Mouse (Mus musculus): Measurements from ENCODE around the gene Pip4k2a. TPM values are rescaled to one million over a fixed set of nuclear protein-coding genes. Genes with fewer than 3 reads are reported as not detected.

Gene Pip4k2a
- polyA plus RNA-seq, 1 experiment from 2014 or later = 11.8 TPM

GRCm38 (mm10) chr2:18943930-18944329 is 54.0 kb downstream of the Pip4k2a start:
- ATAC-seq (ENCODE audit: low FRiP score, low TSS enrichment) = no peak
- DNase-seq = no peak
- Histone ChIP-seq H3K9ac (replicated peaks; ENCODE audit: low read length) (no peak overlapping the region), H3K4me3 (replicated peaks; ENCODE audit: low read depth, low read length) (no peak overlapping the region), H3K4me2 (ENCODE audit: low read length) (no peak overlapping the region), H3K9me3 (ENCODE audit: control insufficient read depth, low read length) (no peaks in the 10 kb centered on the region), H3K36me3 (ENCODE audit: control insufficient read depth, insufficient read depth, low read length) (no peaks in the 10 kb centered on the region), H3K27me3 (ENCODE audit: control insufficient read depth, insufficient read depth, low read length) (no peaks in the 10 kb centered on the region), H3K4me1 (ENCODE audit: control insufficient read depth, insufficient read depth, low read length) (peaks cover 13% of the 10 kb centered on the region), H3K27ac (replicated peaks; ENCODE audit: low read depth, low read length) (no peak overlapping the region)
- WGBS = 87% methylated on average over 2 of the region's 2 CpGs

- Histone ChIP-seq H3K36me3 (ENCODE audit: control insufficient read depth, insufficient read depth, low read length) (no peaks in the 10 kb centered on the region), H3K27me3 (ENCODE audit: control insufficient read depth, insufficient read depth, low read length) (no peaks in the 10 kb centered on the region), H3K9ac (replicated peaks; ENCODE audit: low read length) (no peak overlapping the region), H3K4me2 (ENCODE audit: low read length) (no peak overlapping the region), H3K4me3 (replicated peaks; ENCODE audit: low read depth, low read length) (no peak overlapping the region), H3K9me3 (ENCODE audit: control insufficient read depth, low read length) (no peaks in the 10 kb centered on the region), H3K4me1 (ENCODE audit: control insufficient read depth, insufficient read depth, low read length) (peaks cover 17% of the 10 kb centered on the region), H3K27ac (replicated peaks; ENCODE audit: low read depth, low read length) (no peak overlapping the region)
- no peak for DNase-seq
- WGBS = 83% methylated on average over 4 of the region's 4 CpGs
- ATAC-seq (ENCODE audit: low FRiP score, low TSS enrichment) = no peak
Observed at GRCm38 (mm10) chr2:18943366-18943765, 54.6 kb downstream of the Pip4k2a start.

GRCm38 (mm10) chr2:18940693-18941270 is 57.1 kb downstream of the Pip4k2a start:
- DNase-seq (no peak), ATAC-seq (ENCODE audit: low FRiP score, low TSS enrichment) (no peak)
- no peaks in the 10 kb centered on the region for H3K9me3 ChIP-seq (ENCODE audit: control insufficient read depth, low read length)
- WGBS = 84% methylated on average over 12 of the region's 12 CpGs
- H3K27me3 ChIP-seq (ENCODE audit: control insufficient read depth, insufficient read depth, low read length) = no peaks in the 10 kb centered on the region
- H3K4me3 ChIP-seq (replicated peaks; ENCODE audit: low read depth, low read length) = no peak overlapping the region
- H3K4me1 ChIP-seq (ENCODE audit: control insufficient read depth, insufficient read depth, low read length) = peaks cover 21% of the 10 kb centered on the region
- no peaks in the 10 kb centered on the region for H3K36me3 ChIP-seq (ENCODE audit: control insufficient read depth, insufficient read depth, low read length)
- H3K4me2 ChIP-seq (ENCODE audit: low read length) = no peak overlapping the region
- no peak overlapping the region for H3K27ac ChIP-seq (replicated peaks; ENCODE audit: low read depth, low read length)
- H3K9ac ChIP-seq (replicated peaks; ENCODE audit: low read length) = no peak overlapping the region

GRCm38 (mm10) chr2:18938923-18939329 is 59.0 kb downstream of the Pip4k2a start:
- Histone ChIP-seq H3K9me3 (ENCODE audit: control insufficient read depth, low read length) (no peaks in the 10 kb centered on the region), H3K4me2 (ENCODE audit: low read length) (no peak overlapping the region), H3K36me3 (ENCODE audit: control insufficient read depth, insufficient read depth, low read length) (no peaks in the 10 kb centered on the region), H3K27ac (replicated peaks; ENCODE audit: low read depth, low read length) (no peak overlapping the region), H3K9ac (replicated peaks; ENCODE audit: low read length) (no peak overlapping the region), H3K4me1 (ENCODE audit: control insufficient read depth, insufficient read depth, low read length) (peaks cover 21% of the 10 kb centered on the region), H3K27me3 (ENCODE audit: control insufficient read depth, insufficient read depth, low read length) (no peaks in the 10 kb centered on the region), H3K4me3 (replicated peaks; ENCODE audit: low read depth, low read length) (no peak overlapping the region)
- WGBS = 17% methylated on average over 8 of the region's 8 CpGs
- DNase-seq (no peak), ATAC-seq (ENCODE audit: low FRiP score, low TSS enrichment) (no peak)

GRCm38 (mm10) chr2:18938232-18938631 is 59.7 kb downstream of the Pip4k2a start:
- H3K4me1 ChIP-seq (ENCODE audit: control insufficient read depth, insufficient read depth, low read length) = peaks cover 27% of the 10 kb centered on the region
- DNase-seq = no peak
- H3K27me3 ChIP-seq (ENCODE audit: control insufficient read depth, insufficient read depth, low read length) = no peaks in the 10 kb centered on the region
- ATAC-seq (ENCODE audit: low FRiP score, low TSS enrichment) = no peak
- no peak overlapping the region for H3K4me2 ChIP-seq (ENCODE audit: low read length)
- WGBS = 30% methylated on average over 1 of the region's 1 CpGs
- H3K4me3 ChIP-seq (replicated peaks; ENCODE audit: low read depth, low read length) = no peak overlapping the region
- H3K9ac ChIP-seq (replicated peaks; ENCODE audit: low read length) = no peak overlapping the region
- no peaks in the 10 kb centered on the region for H3K36me3 ChIP-seq (ENCODE audit: control insufficient read depth, insufficient read depth, low read length)
- H3K27ac ChIP-seq (replicated peaks; ENCODE audit: low read depth, low read length) = no peak overlapping the region
- H3K9me3 ChIP-seq (ENCODE audit: control insufficient read depth, low read length) = no peaks in the 10 kb centered on the region

GRCm38 (mm10) chr2:18937611-18938010 is 60.3 kb downstream of the Pip4k2a start:
- H3K27me3 ChIP-seq (ENCODE audit: control insufficient read depth, insufficient read depth, low read length) = no peaks in the 10 kb centered on the region
- no peak overlapping the region for H3K4me2 ChIP-seq (ENCODE audit: low read length)
- DNase-seq = no peak
- H3K36me3 ChIP-seq (ENCODE audit: control insufficient read depth, insufficient read depth, low read length) = no peaks in the 10 kb centered on the region
- no peak overlapping the region for H3K27ac ChIP-seq (replicated peaks; ENCODE audit: low read depth, low read length)
- 72% methylated on average over 2 of the region's 2 CpGs for WGBS
- H3K9me3 ChIP-seq (ENCODE audit: control insufficient read depth, low read length) = no peaks in the 10 kb centered on the region
- no peak overlapping the region for H3K4me3 ChIP-seq (replicated peaks; ENCODE audit: low read depth, low read length)
- peaks cover 29% of the 10 kb centered on the region for H3K4me1 ChIP-seq (ENCODE audit: control insufficient read depth, insufficient read depth, low read length)
- no peak for ATAC-seq (ENCODE audit: low FRiP score, low TSS enrichment)
- H3K9ac ChIP-seq (replicated peaks; ENCODE audit: low read length) = no peak overlapping the region

GRCm38 (mm10) chr2:18936446-18936845 is 61.5 kb downstream of the Pip4k2a start:
- Histone ChIP-seq H3K36me3 (ENCODE audit: control insufficient read depth, insufficient read depth, low read length) (no peaks in the 10 kb centered on the region), H3K4me1 (ENCODE audit: control insufficient read depth, insufficient read depth, low read length) (peaks cover 27% of the 10 kb centered on the region), H3K27ac (replicated peaks; ENCODE audit: low read depth, low read length) (no peak overlapping the region), H3K4me3 (replicated peaks; ENCODE audit: low read depth, low read length) (no peak overlapping the region), H3K9ac (replicated peaks; ENCODE audit: low read length) (no peak overlapping the region), H3K9me3 (ENCODE audit: control insufficient read depth, low read length) (no peaks in the 10 kb centered on the region), H3K27me3 (ENCODE audit: control insufficient read depth, insufficient read depth, low read length) (no peaks in the 10 kb centered on the region), H3K4me2 (ENCODE audit: low read length) (no peak overlapping the region)
- ATAC-seq (ENCODE audit: low FRiP score, low TSS enrichment) = no peak
- no peak for DNase-seq
- WGBS = 92% methylated on average over 7 of the region's 7 CpGs

GRCm38 (mm10) chr2:18935581-18936027 is 62.3 kb downstream of the Pip4k2a start:
- Histone ChIP-seq H3K27ac (replicated peaks; ENCODE audit: low read depth, low read length) (no peak overlapping the region), H3K9me3 (ENCODE audit: control insufficient read depth, low read length) (no peaks in the 10 kb centered on the region), H3K36me3 (ENCODE audit: control insufficient read depth, insufficient read depth, low read length) (no peaks in the 10 kb centered on the region), H3K4me1 (ENCODE audit: control insufficient read depth, insufficient read depth, low read length) (peaks cover 19% of the 10 kb centered on the region), H3K27me3 (ENCODE audit: control insufficient read depth, insufficient read depth, low read length) (no peaks in the 10 kb centered on the region), H3K9ac (replicated peaks; ENCODE audit: low read length) (no peak overlapping the region), H3K4me2 (ENCODE audit: low read length) (no peak overlapping the region), H3K4me3 (replicated peaks; ENCODE audit: low read depth, low read length) (no peak overlapping the region)
- DNase-seq (no peak), ATAC-seq (ENCODE audit: low FRiP score, low TSS enrichment) (no peak)
- 88% methylated on average over 2 of the region's 2 CpGs for WGBS

- DNase-seq = no peak
- no peaks in the 10 kb centered on the region for H3K36me3 ChIP-seq (ENCODE audit: control insufficient read depth, insufficient read depth, low read length)
- no peak overlapping the region for H3K9ac ChIP-seq (replicated peaks; ENCODE audit: low read length)
- H3K9me3 ChIP-seq (ENCODE audit: control insufficient read depth, low read length) = no peaks in the 10 kb centered on the region
- no peaks in the 10 kb centered on the region for H3K27me3 ChIP-seq (ENCODE audit: control insufficient read depth, insufficient read depth, low read length)
- H3K4me2 ChIP-seq (ENCODE audit: low read length) = no peak overlapping the region
- ATAC-seq (ENCODE audit: low FRiP score, low TSS enrichment) = no peak
- no peak overlapping the region for H3K27ac ChIP-seq (replicated peaks; ENCODE audit: low read depth, low read length)
- H3K4me1 ChIP-seq (ENCODE audit: control insufficient read depth, insufficient read depth, low read length) = peaks cover 18% of the 10 kb centered on the region
- 94% methylated on average over 9 of the region's 9 CpGs for WGBS
- no peak overlapping the region for H3K4me3 ChIP-seq (replicated peaks; ENCODE audit: low read depth, low read length)
Observed at GRCm38 (mm10) chr2:18934131-18934530, 63.8 kb downstream of the Pip4k2a start.
